Mouse (Mus musculus) c-Kit-positive CD71-positive TER-119-positive erythroid progenitor cells, embryonic 14.5 days (primary cell): Measurements from ENCODE around the gene Fam241b.
"Not testable (repeated sequence)": the region's sequence is repeated elsewhere in the genome, so short reads cannot be mapped to it uniquely, and the experiment has no call there.

ENCODE experiments used
- DNase-seq: peaks from one replicate; pipeline ENCODE4 v3.0.0-alpha.2; 2013; ENCODE audit warnings: low spot score

Gene Fam241b

GRCm38 (mm10) chr10:62128316-62128951 is 15.3 kb downstream of the Fam241b start:
- no peak for DNase-seq

DNA sequence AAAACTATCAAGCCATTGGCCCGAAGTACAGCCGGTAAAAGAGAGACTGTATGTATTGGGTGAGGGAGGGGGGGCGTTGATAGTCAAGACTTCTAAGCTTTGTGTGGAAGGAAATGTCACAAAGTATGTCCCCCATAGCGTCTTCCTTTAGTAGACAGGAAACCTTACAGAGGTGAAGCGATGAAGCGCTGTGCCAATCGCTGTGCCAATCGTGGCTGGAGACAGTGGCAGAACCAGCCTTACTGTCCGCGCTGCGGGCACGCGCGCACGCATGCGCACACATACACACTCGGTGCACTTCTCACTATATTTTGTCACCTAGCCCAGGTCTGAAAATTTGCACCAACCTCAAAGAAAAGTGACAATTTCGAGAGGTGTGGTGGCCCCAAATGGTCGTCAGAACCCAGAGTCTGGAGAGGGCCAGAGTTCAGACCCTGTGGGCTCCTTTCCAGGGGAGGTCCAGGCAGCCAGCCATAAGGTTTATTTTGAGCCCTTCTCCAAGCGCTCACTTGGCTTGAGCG is 15.9 kb downstream of the Fam241b start:
- no peak for DNase-seq

- DNase-seq, result no peak
These were observed 16.6 kb downstream of the Fam241b start for GRCm38 (mm10) chr10:62127137-62127536.

DNA sequence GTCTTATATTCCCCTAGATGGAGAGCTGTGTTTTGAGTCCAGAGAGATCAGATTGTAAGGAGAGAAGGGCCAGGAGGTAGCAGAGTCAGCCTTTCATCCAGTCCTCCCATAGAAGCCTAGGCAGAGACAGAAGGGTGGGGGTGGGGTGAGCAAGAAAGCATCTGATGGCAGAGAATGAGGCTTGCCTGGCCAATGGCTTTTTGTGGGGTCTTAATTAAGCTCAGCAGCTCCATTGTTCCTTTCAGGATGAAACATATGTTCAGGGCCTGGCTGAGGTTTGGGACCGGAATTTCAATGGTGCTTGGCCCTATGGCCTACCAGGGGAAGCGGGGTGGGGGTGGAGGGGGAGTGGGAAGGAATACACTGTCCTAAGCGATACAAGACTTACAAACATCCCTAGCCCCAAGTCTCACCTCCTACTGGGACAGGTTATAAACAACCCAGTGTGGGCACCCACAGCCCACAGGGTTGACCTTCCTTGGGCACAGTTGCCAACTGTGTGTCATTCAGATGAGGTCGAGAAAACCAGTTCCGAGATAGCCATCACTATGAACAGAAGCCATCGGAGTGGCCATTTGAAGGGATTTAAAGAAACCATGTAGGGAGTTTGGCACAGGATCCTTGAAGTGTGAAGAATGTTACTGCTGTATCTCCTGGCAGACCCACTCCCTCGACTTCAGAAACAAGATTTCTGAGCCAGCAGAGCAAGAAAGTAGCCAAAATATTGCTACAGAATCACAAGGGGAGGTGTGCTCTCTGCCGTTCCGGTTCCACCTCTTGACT is 29.7 kb downstream of the Fam241b start:
- no peak for DNase-seq

DNA sequence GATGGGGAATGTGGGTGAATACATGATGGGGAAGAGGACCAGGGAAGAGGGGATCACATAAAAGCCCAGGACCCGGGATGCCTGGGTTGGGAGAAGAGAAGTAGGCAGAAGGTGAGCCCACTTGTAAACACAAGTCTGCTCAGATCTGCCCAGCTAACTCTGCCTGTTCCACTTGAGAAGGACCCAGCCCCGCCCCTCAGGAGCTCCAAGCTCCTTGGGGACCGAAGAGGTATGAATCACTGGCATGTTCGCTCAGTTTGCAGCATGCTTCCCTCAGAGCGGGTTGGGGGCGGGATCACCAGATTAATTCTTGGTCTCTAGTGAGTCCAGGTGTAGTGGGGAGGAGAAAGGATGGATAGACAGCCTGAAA is 32.5 kb downstream of the Fam241b start:
- no peak for DNase-seq

GRCm38 (mm10) chr10:62110504-62111206 is 33.1 kb downstream of the Fam241b start:
- DNase-seq, result no peak

DNA sequence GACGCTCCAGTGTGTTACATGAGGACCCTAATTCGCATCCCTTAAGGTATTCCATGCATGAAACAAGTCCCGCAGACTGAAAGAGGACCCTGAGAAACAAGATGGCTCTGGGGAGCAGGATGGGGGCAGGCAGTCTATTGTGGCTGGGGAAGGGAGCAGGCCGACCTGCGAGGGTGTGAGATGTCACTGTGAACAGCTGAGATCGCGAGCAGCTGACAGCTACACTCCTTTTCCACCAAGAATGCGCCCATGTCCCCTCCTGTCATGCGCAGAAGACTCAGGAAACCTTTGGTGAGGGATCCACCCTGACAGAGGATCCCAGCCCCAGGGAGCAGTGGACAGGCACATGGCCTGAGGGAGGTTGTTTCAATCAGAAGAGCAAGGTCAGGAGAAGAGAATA is 36.7 kb downstream of the Fam241b start:
- no peak for DNase-seq

GRCm38 (mm10) chr10:62104835-62105576 is 38.7 kb downstream of the Fam241b start:
- DNase-seq, result peak; percentile 15

DNA sequence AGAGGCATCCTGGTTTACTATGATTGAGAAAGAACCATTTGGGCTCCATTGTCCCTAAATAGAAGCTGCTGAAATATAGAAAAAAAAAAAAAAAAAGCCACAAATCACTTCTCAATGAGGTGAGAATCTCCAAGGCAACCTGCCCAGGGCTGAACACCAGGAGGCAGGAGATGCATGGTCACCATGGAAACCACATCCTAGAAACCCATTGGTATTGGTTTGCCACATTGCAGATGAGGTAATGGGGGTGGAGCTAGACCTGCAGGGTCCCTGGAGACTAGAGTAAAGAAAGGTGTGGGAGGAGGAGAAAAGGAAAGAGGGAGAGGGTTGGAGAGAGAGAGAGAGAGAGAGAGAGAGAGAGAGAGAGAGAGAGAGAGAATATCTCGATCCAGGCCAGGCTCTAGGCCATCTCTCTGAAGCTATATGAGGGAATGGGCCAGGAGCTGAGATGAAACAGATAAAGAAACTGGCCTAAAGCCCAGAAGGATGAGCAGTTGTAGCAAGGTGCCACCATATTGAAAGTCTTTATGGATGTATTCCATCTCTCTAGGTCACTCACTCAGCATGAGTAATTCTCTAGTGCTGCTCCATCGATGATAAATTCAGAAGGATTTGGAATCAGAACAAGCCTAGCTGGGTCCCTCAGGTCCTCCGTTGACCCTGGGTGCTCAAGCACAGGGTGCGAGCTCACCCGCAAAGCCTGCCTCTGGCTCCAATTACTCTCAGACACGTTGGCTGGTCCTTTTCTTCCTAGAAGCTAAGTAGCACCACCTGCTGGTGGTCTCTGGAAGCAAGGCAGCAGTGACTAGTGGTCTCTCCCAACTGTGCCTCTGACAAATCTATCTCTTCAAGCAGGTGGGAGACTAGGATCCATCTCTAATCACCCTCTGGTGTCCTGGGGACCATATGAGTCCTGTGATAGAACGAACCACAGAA is 41.9 kb downstream of the Fam241b start:
- DNase-seq, result peak; percentile 24

DNA sequence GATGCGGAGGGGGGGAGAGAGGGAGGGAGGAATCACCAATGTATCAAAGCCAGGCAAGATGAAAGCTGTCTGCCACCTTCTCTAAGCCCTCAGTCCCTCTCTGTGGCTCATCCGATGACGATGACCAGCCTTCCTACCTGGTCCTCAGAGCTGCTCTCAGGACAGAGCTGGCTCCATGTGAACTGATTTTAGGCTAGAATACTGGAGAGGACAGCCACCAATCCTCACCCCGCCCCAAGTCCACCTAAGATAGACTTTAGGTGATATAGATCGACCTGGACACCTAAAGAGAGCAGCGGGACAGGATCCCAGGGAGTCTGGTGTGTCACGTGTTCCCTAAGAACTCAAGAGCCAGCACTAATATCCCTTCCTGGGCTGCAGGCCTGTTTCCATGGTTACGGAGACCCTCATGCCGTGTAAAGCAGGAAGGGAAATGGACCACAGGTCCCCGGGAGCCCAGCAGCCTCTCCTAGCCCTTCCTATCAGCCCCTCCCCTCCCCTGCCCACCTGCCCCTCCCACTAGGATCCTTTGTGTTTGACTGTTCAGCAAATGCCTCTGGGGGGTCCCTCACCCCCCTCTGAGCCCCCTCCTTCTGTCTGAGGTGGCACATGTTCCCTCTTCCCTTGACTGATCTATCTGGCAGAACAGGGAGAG is 43.8 kb downstream of the Fam241b start:
- no peak for DNase-seq

DNA sequence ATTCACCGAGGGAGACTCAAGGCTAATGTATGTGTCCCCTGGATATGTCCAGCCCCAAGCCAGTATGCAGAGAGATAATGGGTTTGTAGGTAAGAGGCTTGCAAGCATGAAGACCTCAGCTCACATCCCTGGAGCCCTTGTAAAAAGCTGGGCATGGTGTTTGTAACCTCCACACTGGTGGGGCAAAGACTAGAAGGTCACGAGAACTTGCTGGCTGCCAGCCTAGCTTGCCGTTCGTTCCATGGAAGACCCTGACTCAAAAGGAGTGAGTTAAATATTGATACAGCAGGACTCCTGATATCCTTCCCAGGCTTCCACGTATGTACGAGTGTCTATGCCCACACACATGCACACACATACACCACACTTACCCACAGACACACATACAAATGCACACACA is 49.3 kb downstream of the Fam241b start:
- no peak for DNase-seq

DNA sequence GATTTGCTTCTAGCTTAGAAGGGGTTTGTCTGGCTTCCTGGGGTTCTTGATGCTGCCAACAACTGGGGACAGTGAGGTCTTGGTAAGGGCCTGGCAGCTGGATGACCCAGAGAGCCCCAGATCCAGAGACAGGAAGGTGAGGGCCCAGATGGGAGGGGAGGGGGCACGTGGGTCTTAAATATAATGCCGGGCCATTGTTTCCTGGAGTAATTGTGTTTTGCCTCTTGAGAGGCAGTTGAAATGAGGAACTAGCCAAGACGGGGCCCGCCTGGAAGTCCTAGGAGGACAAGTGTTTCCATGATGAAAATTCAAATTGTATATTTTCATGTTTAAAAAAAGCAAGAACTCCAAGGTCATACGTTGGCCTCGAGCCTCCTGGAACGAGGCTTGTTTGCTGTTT is 49.8 kb downstream of the Fam241b start:
- no peak for DNase-seq

DNA sequence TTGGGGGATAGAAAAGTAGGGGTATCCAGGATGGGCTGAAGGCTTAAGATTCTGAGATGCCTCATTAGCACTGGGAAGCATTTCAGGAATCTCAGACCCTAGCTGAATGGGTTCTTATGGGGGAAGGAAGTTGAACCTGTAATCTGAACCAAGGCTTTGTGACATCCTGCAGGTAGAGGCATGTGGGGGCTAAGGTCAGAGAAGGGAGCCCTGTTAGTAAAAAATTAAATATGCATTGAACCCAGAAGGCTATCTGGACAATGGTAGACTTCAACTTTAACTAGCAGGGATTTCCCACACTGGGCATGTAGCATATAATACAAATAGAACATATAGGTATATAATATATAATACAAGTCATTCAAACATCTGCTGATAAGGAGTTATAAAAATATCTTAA is 54.2 kb downstream of the Fam241b start:
- DNase-seq, result no peak

DNA sequence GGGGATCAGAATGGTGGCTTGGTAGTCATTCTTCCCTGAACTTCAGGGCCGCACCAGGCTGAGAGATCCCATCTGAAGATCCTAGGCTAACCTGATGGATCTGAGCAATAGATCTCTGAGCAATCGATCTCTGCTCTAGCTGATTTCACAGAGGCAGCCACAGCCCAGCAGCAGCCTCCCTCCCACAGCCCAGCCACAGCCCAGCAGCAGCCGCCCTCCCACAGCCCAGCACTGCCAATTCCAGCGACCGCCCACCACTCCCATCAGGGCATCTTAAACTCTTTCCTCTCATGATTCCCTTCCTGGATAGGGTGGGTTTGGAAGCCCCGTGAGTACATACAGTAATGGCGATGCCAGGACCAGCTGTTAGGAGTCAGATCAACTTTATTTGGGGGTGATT is 54.6 kb downstream of the Fam241b start:
- DNase-seq, result no peak

GRCm38 (mm10) chr10:62088411-62088810 is 55.3 kb downstream of the Fam241b start:
- DNase-seq, result no peak

- DNase-seq, result no peak
These were observed 56.9 kb downstream of the Fam241b start for GRCm38 (mm10) chr10:62086826-62087225.

GRCm38 (mm10) chr10:62086044-62086443 is 57.7 kb downstream of the Fam241b start:
- no peak for DNase-seq

- DNase-seq, result no peak
These were observed 67.2 kb downstream of the Fam241b start for GRCm38 (mm10) chr10:62076248-62077134.

DNA sequence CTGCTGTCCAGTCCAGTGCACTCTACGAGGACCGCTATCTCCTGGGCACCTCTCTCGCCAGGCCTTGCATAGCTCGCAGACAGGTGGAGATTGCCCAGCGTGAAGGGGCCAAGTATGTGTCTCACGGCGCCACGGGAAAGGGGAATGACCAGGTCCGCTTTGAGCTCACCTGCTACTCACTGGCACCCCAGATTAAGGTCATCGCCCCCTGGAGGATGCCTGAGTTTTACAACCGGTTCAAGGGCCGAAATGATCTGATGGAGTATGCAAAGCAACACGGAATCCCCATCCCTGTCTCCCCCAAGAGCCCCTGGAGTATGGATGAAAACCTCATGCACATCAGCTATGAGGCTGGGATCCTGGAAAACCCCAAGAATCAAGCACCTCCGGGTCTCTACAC is 72.4 kb downstream of the Fam241b start:
- DNase-seq, result not testable (repeated sequence)

DNA sequence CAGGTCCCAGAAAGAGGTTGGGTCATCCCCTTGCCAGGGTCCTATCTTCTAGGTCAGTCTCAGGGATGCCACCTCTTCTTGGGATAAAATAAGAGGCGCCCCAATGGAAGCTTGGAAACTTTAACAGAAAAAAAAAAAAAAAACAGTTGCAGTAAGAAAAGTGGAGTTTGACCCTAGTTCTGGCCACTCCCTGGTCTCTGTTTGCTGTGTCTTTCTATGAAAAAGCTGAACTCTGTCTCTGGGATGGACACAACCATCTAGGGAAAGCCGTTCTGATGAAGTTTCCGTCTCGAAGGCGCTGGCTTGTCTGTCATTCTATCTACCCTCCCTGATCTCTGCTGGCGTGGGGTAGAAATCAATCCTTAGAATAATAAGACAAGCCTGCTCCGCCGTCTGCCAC is 73.1 kb downstream of the Fam241b start:
- no peak for DNase-seq
